Comparison of ENCODE assay signal across 8 mouse cellular contexts in genomic region chr8:30840064-30840463, GRCm38 (mm10).
DNase-seq lines count a peak whose midpoint lies in the region; ATAC-seq and TF ChIP-seq lines count a peak whose summit lies in the region.

No protein-coding gene starts in this region.

- no peak overlapping the region for H3K9ac ChIP-seq in midbrain, embryonic 16.5 days (ENCODE audit: low read depth, low read length)
- no peak overlapping the region for H3K9ac ChIP-seq in midbrain, postnatal 0 days (replicated peaks; ENCODE audit: low read length, poor library complexity, severe bottlenecking)

- peak; percentile 80 for DNase-seq in midbrain, embryonic 10.5 days (ENCODE audit: low spot score)
- DNase-seq in cerebellum, postnatal 36 days: peak; percentile 51
- DNase-seq in gastrocnemius, adult 18-20 months (ENCODE audit: low spot score): peak; percentile 50
- peak; percentile 15 for DNase-seq in kidney, adult 11 months
- DNase-seq in left cerebral cortex, postnatal 4 days: peak; percentile 82
- DNase-seq in midbrain, postnatal 0 days (ENCODE audit: low spot score): peak; percentile 62
- DNase-seq in thymus, postnatal 0 days (ENCODE audit: low spot score): peak; percentile 16

- H3K4me3 ChIP-seq in midbrain, embryonic 10.5 days: no peak overlapping the region
- no peak overlapping the region for H3K4me3 ChIP-seq in midbrain, embryonic 16.5 days (ENCODE audit: low read depth, low read length)
- H3K4me3 ChIP-seq in midbrain, postnatal 0 days (ENCODE audit: low read depth, low read length): no peak overlapping the region

- H3K9me3 ChIP-seq in midbrain, embryonic 10.5 days (replicated peaks): peaks cover 3% of the 10 kb centered on the region; the same call in 1 of the 2 replicates
- H3K9me3 ChIP-seq in midbrain, embryonic 16.5 days (replicated peaks; ENCODE audit: control insufficient read depth, low read length, poor library complexity, severe bottlenecking): no peaks in the 10 kb centered on the region
- H3K9me3 ChIP-seq in midbrain, postnatal 0 days (ENCODE audit: low read length): no peaks in the 10 kb centered on the region

- H3K27me3 ChIP-seq in midbrain, embryonic 10.5 days (ENCODE audit: low read depth, poor library complexity, severe bottlenecking): no peaks in the 10 kb centered on the region
- no peaks in the 10 kb centered on the region for H3K27me3 ChIP-seq in midbrain, embryonic 16.5 days (ENCODE audit: control insufficient read depth, insufficient read depth, low read depth, low read length)
- H3K27me3 ChIP-seq in midbrain, postnatal 0 days (ENCODE audit: insufficient read depth, low read length): no peaks in the 10 kb centered on the region

- intact Hi-C loops in left cerebral cortex, postnatal 4 days (cut with DNase I): no loop called here

- WGBS in midbrain, embryonic 10.5 days: 35% methylated on average over 8 of the region's 8 CpGs
- 34% methylated on average over 8 of the region's 8 CpGs for WGBS in midbrain, embryonic 16.5 days
- 37% methylated on average over 8 of the region's 8 CpGs for WGBS in midbrain, postnatal 0 days

- H3K36me3 ChIP-seq in midbrain, embryonic 10.5 days: no peaks in the 10 kb centered on the region
- no peaks in the 10 kb centered on the region for H3K36me3 ChIP-seq in midbrain, embryonic 16.5 days (ENCODE audit: control insufficient read depth, insufficient read depth, low read length)
- no peaks in the 10 kb centered on the region for H3K36me3 ChIP-seq in midbrain, postnatal 0 days (ENCODE audit: insufficient read depth, low read length)

- H3K4me1 ChIP-seq in midbrain, embryonic 10.5 days: no peaks in the 10 kb centered on the region
- H3K4me1 ChIP-seq in midbrain, embryonic 16.5 days (ENCODE audit: control insufficient read depth, insufficient read depth, low read length): no peaks in the 10 kb centered on the region
- H3K4me1 ChIP-seq in midbrain, postnatal 0 days (ENCODE audit: insufficient read depth, low read length): no peaks in the 10 kb centered on the region

- H3K27ac ChIP-seq in midbrain, embryonic 10.5 days (replicated peaks): no peak overlapping the region
- H3K27ac ChIP-seq in midbrain, embryonic 16.5 days (ENCODE audit: low read length): no peak overlapping the region
- no peak overlapping the region for H3K27ac ChIP-seq in midbrain, postnatal 0 days (ENCODE audit: low read depth, low read length)

- peak; percentile 77 for TF ChIP-seq CTCF in midbrain, postnatal 0 days (IDR thresholded peaks at IDR 0.05)

- no peak overlapping the region for H3K4me2 ChIP-seq in midbrain, embryonic 16.5 days (ENCODE audit: low read length)
- no peak overlapping the region for H3K4me2 ChIP-seq in midbrain, postnatal 0 days (ENCODE audit: low read depth, low read length, poor library complexity, severe bottlenecking)

- no peak; the same call in 1 of the 2 replicates for ATAC-seq in midbrain, embryonic 16.5 days
- ATAC-seq in midbrain, postnatal 0 days (ENCODE audit: low FRiP score): 0 out of 2 replicates have a peak, but pooled peaks have one; percentile 31

Comparison
In these comparisons a context has a peak if more than half of its experiments do, and no peak if none do; other contexts are left out.
1. DNase-seq: peak in every context shown above with its lines; median percentile 82 in left cerebral cortex, postnatal 4 days; 80 in midbrain, embryonic 10.5 days; 62 in midbrain, postnatal 0 days; 51 in cerebellum, postnatal 36 days; 50 in gastrocnemius, adult 18-20 months; 16 in thymus, postnatal 0 days; 15 in kidney, adult 11 months.